Mouse (Mus musculus) left cerebral cortex, adult 8-10 months (tissue): ENCODE results near the gene Focad. TPM values are rescaled to one million over a fixed set of nuclear protein-coding genes. Genes with fewer than 3 reads are reported as not detected.

Experiments used
- DNase-seq, 2 experiments: peaks; one replicate each; pipeline ENCODE4 v3.0.0; 2022; ENCODE audit warnings: low spot score in 2 of 2
- total RNA-seq, 4 experiments: library from RNA; stranded (reverse); gene quantifications; 2 replicates each; pipeline ENCODE4 v1.2.4; 2022

The Focad gene
- total RNA-seq, 4 experiments from 2014 or later, result 52.1 to 70.4 (median 58.5) TPM

- no peak for DNase-seq
Measured at GRCm38 (mm10) chr4:88155490-88156160, 61.2 kb downstream of the Focad start.

DNA sequence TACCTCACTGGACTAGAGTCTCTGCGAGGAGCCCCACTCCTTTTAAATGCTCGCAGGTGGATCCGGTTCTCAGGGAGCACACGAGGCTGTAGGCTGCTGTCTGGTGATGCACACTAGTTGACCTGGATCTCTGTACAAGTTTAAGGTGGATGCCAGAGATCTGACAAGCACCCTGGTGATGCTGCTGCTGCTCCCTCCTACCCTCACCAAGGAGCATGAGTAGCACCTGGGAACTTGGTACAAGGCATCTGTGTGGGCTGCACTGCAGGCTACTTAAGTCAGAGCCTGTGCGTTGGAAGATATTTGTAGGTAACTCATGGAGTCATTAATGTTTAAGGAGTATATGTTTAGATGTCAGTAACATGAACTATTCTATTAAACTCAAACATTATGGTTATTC lies 62.5 kb downstream of the Focad start:
- no peak for DNase-seq

- DNase-seq, result no peak
Measured at GRCm38 (mm10) chr4:88157644-88158043, 63.2 kb downstream of the Focad start.

DNA sequence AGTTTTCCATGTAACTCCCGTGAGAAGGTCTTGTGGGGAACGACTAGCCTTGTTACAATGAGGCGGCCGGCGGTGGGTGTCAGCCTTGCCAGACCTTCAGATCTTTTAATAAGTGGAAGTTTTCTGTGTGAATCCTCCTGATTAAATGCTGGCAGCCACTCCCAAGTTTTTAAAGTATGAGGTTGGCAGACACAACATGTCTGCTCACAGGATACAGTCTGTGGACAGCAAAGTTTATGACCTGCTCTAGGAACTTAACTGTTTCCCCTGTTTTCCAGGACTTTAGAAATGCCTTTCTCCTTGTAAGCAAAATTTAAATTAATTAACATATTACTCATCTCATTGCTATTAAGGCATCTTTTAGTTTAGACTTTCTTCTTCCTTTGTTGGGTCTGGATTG lies 64.8 kb downstream of the Focad start:
- DNase-seq, result no peak

GRCm38 (mm10) chr4:88159700-88160099 lies 65.3 kb downstream of the Focad start:
- DNase-seq, result no peak

GRCm38 (mm10) chr4:88163511-88164247 lies 69.2 kb downstream of the Focad start:
- DNase-seq, result no peak

DNA sequence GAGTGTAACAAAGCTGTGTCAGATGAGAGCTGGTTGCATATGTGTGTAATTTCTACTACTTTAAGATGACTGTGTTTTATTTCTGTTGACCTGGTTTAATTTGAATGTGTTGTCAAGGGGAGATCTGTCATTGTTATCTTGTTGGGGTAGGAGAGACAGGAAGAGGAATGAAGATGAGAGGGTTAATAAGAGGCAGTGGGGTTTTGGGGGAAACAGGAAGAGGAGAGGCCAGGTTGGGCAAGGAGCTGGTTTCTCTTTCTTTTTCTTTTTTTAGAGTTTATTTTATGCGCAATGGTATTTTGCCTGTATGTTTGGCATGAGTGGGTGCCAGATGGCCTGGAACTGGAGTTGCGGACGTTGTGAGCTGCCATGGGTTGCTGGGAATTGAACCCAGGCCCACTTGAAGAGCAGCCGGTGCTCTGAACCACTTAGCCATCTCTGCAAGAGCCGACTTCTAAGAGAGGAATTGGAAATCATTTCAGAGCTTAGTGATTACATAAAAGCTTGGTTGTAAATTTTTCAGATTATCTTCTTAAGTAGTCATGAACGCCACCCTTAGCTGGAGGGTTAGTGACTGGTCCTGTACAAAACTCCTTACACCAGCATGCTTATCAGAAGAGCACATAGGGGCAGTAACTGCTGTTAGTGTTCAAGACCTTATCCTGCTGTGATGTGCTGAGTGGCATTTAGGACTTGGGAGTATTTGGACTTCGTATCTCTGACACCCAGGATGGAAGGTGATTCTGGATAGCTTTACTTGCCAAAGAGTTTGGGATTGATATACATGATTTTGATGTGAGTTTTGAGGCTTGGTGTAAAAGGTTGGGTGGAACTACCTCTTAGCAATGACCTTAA lies 72.8 kb downstream of the Focad start:
- no peak for DNase-seq

GRCm38 (mm10) chr4:88175058-88175974 lies 80.9 kb downstream of the Focad start:
- no peak for DNase-seq

DNA sequence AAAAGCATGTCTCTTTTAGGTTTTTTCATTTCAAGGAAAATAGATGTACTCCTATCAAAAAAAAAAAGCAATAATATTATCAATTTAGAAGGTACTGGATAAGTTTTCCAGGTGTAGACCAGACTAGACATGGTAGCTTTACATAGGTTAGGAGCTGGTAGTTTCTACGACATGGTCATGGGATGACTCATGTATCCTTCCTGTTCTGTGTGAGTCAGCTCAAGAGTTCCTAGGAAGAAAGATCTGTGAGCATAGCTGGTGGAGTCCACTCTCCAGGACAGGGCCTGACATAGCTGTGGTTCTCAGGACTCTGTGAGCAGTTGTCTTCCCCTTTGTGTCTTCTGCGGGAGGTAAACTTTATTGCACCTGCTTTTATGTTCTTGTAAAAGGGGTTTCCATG lies 84.9 kb downstream of the Focad start:
- no peak for DNase-seq

DNA sequence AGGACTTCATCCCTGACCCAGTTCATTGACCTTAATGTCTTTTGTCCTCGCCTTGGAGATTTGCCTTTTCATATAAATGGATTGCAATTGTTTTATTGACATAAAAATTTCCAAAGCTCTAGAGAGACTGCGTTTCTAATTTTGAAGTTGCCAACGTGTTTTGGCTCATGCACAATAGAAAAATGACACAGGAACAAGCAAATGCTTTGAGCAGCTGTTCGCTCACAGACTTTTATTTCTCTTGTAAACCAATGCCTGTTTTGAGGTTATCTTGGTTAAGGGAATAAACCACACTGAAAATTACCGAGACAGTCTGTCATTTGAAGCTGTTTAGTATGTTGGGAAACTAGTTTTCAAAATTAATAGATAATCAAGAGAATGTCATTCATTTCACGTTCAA lies 89.9 kb downstream of the Focad start:
- no peak for DNase-seq

GRCm38 (mm10) chr4:88185872-88186426 lies 91.5 kb downstream of the Focad start:
- DNase-seq, result no peak

- DNase-seq, result no peak
Measured at GRCm38 (mm10) chr4:88187649-88188048, 93.2 kb downstream of the Focad start.

GRCm38 (mm10) chr4:88189495-88189894 lies 95.1 kb downstream of the Focad start:
- no peak for DNase-seq

- DNase-seq, result no peak
Measured at GRCm38 (mm10) chr4:88194256-88194655, 99.8 kb downstream of the Focad start.

DNA sequence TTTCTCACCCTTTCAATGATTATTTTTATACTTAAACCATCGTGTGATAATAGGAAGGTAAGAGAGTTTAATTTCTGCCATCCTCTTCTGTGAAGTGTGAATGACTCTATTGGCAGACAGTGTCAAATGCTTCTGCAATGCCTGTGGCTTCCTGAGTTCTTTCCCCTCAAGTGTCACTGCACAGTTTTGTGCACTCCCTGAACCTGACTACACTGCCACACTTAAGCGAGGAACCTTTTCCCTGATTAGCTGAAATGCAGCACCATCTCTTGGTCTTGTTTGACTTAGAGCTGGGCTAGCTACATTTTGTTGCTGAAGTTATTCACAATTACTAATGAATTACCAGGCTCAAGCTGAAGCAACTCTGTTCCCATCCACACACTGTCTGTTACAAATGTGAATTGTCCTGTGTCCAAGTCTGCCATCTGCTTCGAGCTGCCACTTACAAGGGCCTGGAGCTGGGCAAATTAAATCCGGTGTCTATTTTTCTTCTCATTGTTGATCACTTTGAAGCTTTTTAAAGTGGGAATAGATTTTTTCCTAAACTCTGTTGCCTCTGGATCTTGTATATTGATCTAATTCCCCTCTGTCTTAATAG lies 101.6 kb downstream of the Focad start:
- peak in 1 of 2 experiments; percentile 22 for DNase-seq

- DNase-seq, result no peak
Measured at GRCm38 (mm10) chr4:88196500-88196912, 102.1 kb downstream of the Focad start.

DNA sequence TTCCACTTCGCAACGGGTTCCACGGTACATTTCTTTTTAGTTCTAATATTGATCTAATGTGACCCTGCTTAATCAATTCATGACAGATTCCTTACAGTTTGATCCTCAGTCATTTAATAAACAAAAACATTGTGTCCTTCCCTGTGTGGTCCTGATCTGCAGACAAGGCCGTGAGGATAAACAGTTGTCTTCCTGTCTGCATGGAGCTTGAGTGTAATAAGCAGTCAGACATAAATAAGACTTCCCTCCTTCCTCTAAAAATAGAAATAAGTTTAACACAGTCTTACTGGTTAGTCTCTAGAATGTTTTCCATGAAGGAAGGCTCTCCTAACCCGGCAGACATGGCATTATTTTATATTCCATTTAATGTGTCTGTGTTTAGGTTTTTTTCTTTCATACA lies 102.8 kb downstream of the Focad start:
- no peak for DNase-seq

DNA sequence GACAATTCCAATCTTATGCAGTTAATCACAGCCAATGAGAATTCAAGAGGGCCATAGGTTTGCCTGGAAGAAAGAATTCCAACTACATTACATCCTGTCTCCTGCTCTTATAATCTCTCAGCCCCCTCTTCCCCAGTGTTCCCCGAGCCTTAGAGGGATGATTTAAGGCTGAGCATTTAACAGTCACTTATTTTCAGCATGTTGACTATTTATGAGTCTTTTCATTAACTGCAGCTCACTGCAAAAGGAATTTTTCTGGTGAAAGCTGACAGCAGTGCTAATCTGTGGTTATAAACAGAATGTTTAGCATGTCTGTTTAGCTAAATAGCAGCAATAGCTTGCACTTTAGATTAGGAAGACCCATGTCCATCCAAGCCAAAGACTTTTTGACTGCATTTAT lies 104.8 kb downstream of the Focad start:
- DNase-seq, result no peak

GRCm38 (mm10) chr4:88201047-88201446 lies 106.6 kb downstream of the Focad start:
- DNase-seq, result no peak

GRCm38 (mm10) chr4:88208676-88209075 lies 114.2 kb downstream of the Focad start:
- no peak for DNase-seq
